ENCODE assay signal across 31 mouse cellular contexts in the genomic region with DNA sequence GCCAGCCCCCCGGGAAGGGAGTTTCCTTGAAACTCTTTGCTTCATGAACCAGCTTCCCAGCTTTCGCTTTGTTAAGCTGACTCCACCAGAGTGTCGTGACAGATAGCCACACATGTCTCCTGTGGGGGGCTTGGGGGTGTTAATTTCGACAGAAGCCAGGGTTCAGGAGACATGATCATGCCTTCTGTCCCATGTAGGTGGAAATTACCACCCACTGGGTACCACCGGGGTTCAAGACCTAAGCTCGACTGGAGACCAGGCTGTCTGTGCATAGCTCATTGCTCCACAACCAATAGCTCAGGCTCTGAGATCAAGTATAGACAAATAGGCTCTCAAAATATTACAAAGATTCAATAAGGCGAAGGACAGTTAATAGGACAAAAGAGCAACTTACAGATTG. TPM values are rescaled to one million over a fixed set of nuclear protein-coding genes. Genes with fewer than 3 reads are reported as not detected.
DNase-seq lines count a peak whose midpoint lies in the region; ATAC-seq and TF ChIP-seq lines count a peak whose summit lies in the region.
"Had no signal": no experiment of that assay in that cellular context is flagged by ENCODE, and none has a peak within 500 bp of the region (broad histone marks: within the 10 kb centered on the region; RNA-seq: fewer than 3 reads in every experiment).

No protein-coding gene starts in this region.

- peak; percentile 73; the same call in 1 of the 2 replicates for ATAC-seq in kidney, embryonic 15.5 days (replicated peaks; ENCODE audit: low FRiP score)
- ATAC-seq in kidney, postnatal 0 days (replicated peaks; ENCODE audit: low FRiP score, low read depth) = no peak; the same call in 1 of the 2 replicates
- peak; percentile 82 for ATAC-seq in intestine, embryonic 16.5 days
- ATAC-seq: activated CD4-positive, CD25-positive, alpha-beta regulatory T cell, adult 4 months; CD4-positive, CD25-positive, alpha-beta regulatory T cell, adult 4 months; forebrain, embryonic 13.5 days; forebrain, embryonic 15.5 days; Patski had no signal

- no peak overlapping the region for H3K9ac ChIP-seq in kidney, embryonic 15.5 days
- H3K9ac ChIP-seq in kidney, postnatal 0 days (ENCODE audit: low read depth, low read length) = no peak overlapping the region
- no peak overlapping the region for H3K9ac ChIP-seq in intestine, embryonic 16.5 days (ENCODE audit: low read depth, low read length)
- H3K9ac ChIP-seq: embryonic facial prominence, embryonic 12.5 days; forebrain, embryonic 13.5 days; forebrain, embryonic 15.5 days had no signal

- no peak for TF ChIP-seq POLR2A in small intestine, adult 2 months (IDR thresholded peaks at IDR 0.05; ENCODE audit: low read depth, low read length)

- no peak for DNase-seq in kidney, postnatal 36 days
- no peak for DNase-seq in kidney, postnatal 0 days (ENCODE audit: low spot score)
- no peak for DNase-seq in kidney, adult 8-10 months
- DNase-seq in cerebellum, postnatal 14 days = no peak
- no peak for DNase-seq in adrenal gland, postnatal 4 days (ENCODE audit: low spot score in 2 of 2)
- DNase-seq: adrenal gland, adult 8-10 months; adrenal gland, postnatal 14 days; adrenal gland, postnatal 36 days; B cell, adult 2 months; cerebellum, adult 11 months; cerebellum, adult 18-20 months; cerebellum, adult 8-10 months; cerebellum, adult 9-11 months; cerebellum, postnatal 25 days had no signal

- H3K9me3 ChIP-seq in kidney, embryonic 15.5 days (replicated peaks) = no peaks in the 10 kb centered on the region
- no peaks in the 10 kb centered on the region for H3K9me3 ChIP-seq in kidney, postnatal 0 days (replicated peaks; ENCODE audit: low read length)
- H3K9me3 ChIP-seq in intestine, embryonic 16.5 days (ENCODE audit: control insufficient read depth, low read length) = no peaks in the 10 kb centered on the region
- H3K9me3 ChIP-seq: embryonic facial prominence, embryonic 10.5 days; embryonic facial prominence, embryonic 12.5 days; forebrain, embryonic 13.5 days; forebrain, embryonic 15.5 days; G1E had no signal

- no peak overlapping the region for H3K4me3 ChIP-seq in kidney, embryonic 15.5 days (replicated peaks)
- H3K4me3 ChIP-seq in kidney, postnatal 0 days (replicated peaks; ENCODE audit: low read depth, low read length) = no peak overlapping the region
- no peak overlapping the region for H3K4me3 ChIP-seq in intestine, embryonic 16.5 days (ENCODE audit: low read length)
- H3K4me3 ChIP-seq in small intestine, adult 2 months (ENCODE audit: low read depth, low read length) = peak overlapping the region; percentile 1; the same call in 1 of the 2 replicates
- H3K4me3 ChIP-seq: embryonic facial prominence, embryonic 10.5 days; embryonic facial prominence, embryonic 12.5 days; forebrain, embryonic 13.5 days; forebrain, embryonic 15.5 days had no signal

- H3K4me2 ChIP-seq in kidney, embryonic 15.5 days = peak overlapping the region; percentile 28; the same call in 1 of the 2 replicates
- H3K4me2 ChIP-seq in kidney, postnatal 0 days (ENCODE audit: low read length) = 0 out of 2 replicates have a peak overlapping the region, but pooled peaks have one; percentile 1
- H3K4me2 ChIP-seq in intestine, embryonic 16.5 days (ENCODE audit: low read depth, low read length) = peak overlapping the region; percentile 27; the same call in 1 of the 2 replicates
- H3K4me2 ChIP-seq: embryonic facial prominence, embryonic 12.5 days; forebrain, embryonic 13.5 days; forebrain, embryonic 15.5 days had no signal

- H3K4me1 ChIP-seq in kidney, embryonic 15.5 days = no peaks in the 10 kb centered on the region
- H3K4me1 ChIP-seq in kidney, postnatal 0 days (replicated peaks; ENCODE audit: insufficient read depth, low read length) = no peaks in the 10 kb centered on the region
- no peaks in the 10 kb centered on the region for H3K4me1 ChIP-seq in intestine, embryonic 16.5 days (ENCODE audit: control insufficient read depth, insufficient read depth, low read length)
- H3K4me1 ChIP-seq in small intestine, adult 2 months (ENCODE audit: control insufficient read depth, insufficient read depth, insufficient read length, low read length) = no peaks in the 10 kb centered on the region
- H3K4me1 ChIP-seq: embryonic facial prominence, embryonic 10.5 days; embryonic facial prominence, embryonic 12.5 days; forebrain, embryonic 13.5 days; forebrain, embryonic 15.5 days had no signal

- WGBS in kidney, embryonic 15.5 days = 40% methylated on average over 7 of the region's 7 CpGs
- WGBS in kidney, postnatal 0 days = 40% methylated on average over 7 of the region's 7 CpGs
- WGBS in intestine, embryonic 16.5 days = 58% methylated on average over 7 of the region's 7 CpGs
- WGBS in small intestine, adult 2 months = 37% methylated on average over 7 of the region's 7 CpGs

- H3K27ac ChIP-seq in kidney, embryonic 15.5 days = peak overlapping the region; percentile 32; the same call in 1 of the 2 replicates
- no peak overlapping the region for H3K27ac ChIP-seq in kidney, postnatal 0 days
- H3K27ac ChIP-seq in intestine, embryonic 16.5 days (ENCODE audit: low read length) = peak overlapping the region; percentile 37; the same call in 1 of the 2 replicates
- H3K27ac ChIP-seq in small intestine, adult 2 months (ENCODE audit: insufficient read depth, low read depth, low read length) = no peak overlapping the region
- H3K27ac ChIP-seq: embryonic facial prominence, embryonic 10.5 days; embryonic facial prominence, embryonic 12.5 days; forebrain, embryonic 13.5 days; forebrain, embryonic 15.5 days had no signal

- H3K36me3 ChIP-seq in kidney, embryonic 15.5 days = no peaks in the 10 kb centered on the region
- H3K36me3 ChIP-seq in kidney, postnatal 0 days (ENCODE audit: insufficient read depth, low read length) = no peaks in the 10 kb centered on the region
- no peaks in the 10 kb centered on the region for H3K36me3 ChIP-seq in intestine, embryonic 16.5 days (ENCODE audit: control insufficient read depth, insufficient read depth, low read length)
- H3K36me3 ChIP-seq in small intestine, adult 2 months (ENCODE audit: control insufficient read depth, insufficient read depth, low read length) = no peaks in the 10 kb centered on the region
- H3K36me3 ChIP-seq: embryonic facial prominence, embryonic 10.5 days; embryonic facial prominence, embryonic 12.5 days; forebrain, embryonic 15.5 days; G1E had no signal

- H3K27me3 ChIP-seq in kidney, embryonic 15.5 days = no peaks in the 10 kb centered on the region
- H3K27me3 ChIP-seq in kidney, postnatal 0 days (ENCODE audit: insufficient read depth, low read length) = no peaks in the 10 kb centered on the region
- H3K27me3 ChIP-seq in intestine, embryonic 16.5 days (replicated peaks; ENCODE audit: control insufficient read depth, insufficient read depth, low read length) = no peaks in the 10 kb centered on the region
- H3K27me3 ChIP-seq in small intestine, adult 2 months (ENCODE audit: control insufficient read depth, insufficient read depth, low read length) = no peaks in the 10 kb centered on the region
- H3K27me3 ChIP-seq: CH12.LX; embryonic facial prominence, embryonic 12.5 days; forebrain, embryonic 13.5 days; forebrain, embryonic 15.5 days; Patski had no signal

- TF ChIP-seq CTCF in kidney, postnatal 0 days (IDR thresholded peaks at IDR 0.05; ENCODE audit: low read depth) = no peak
- no peak for TF ChIP-seq CTCF in small intestine, adult 2 months (IDR thresholded peaks at IDR 0.05; ENCODE audit: extremely low read depth, insufficient read length, insufficient replicate concordance, low read depth, low read length)

RNA-seq across cellular contexts. Expression of gene Vmn2r2, which starts 50.6 kb away (rescaled TPM):
- polyA plus RNA-seq in kidney, embryonic 15.5 days (2015; fragmentation: Nextera tagmentation; extraction: Ambion mirVana) = not detected in 2 replicates
- not detected in 2 replicates for polyA plus RNA-seq in kidney, postnatal 0 days (2015; fragmentation: Nextera tagmentation; extraction: Ambion mirVana)
- polyA plus RNA-seq in intestine, embryonic 16.5 days (2015; fragmentation: Nextera tagmentation; extraction: Ambion mirVana) = not detected in 2 replicates
- not detected in 2 replicates for polyA plus RNA-seq in small intestine, adult 2 months (2012; rRNA removed)
- not detected for total RNA-seq in adrenal gland, postnatal 4 days (2021)
- total RNA-seq: adrenal gland, adult 18-20 months; adrenal gland, adult 8-10 months; adrenal gland, postnatal 14 days; adrenal gland, postnatal 36 days; CH12.LX had no signal
- polyA plus RNA-seq: brain, embryonic 14.5 days; CD4-positive, CD25-positive, alpha-beta regulatory T cell, adult 4 months; cortical plate, adult 2 months; embryonic facial prominence, embryonic 14.5 days; forebrain, embryonic 11.5 days; G1E; Patski had no signal

Comparison
In these comparisons a context has a peak if more than half of its experiments do, and no peak if none do; other contexts are left out.
1. H3K27ac ChIP-seq: peak in kidney, embryonic 15.5 days (single experiment) and intestine, embryonic 16.5 days (single experiment); none in kidney, postnatal 0 days (single experiment) and small intestine, adult 2 months (single experiment).
2. Peak in every context shown above with its lines, with median percentiles within 50 percentile points of each other: H3K4me2 ChIP-seq.